Mouse (Mus musculus): Measurements from ENCODE around the gene Med20. TPM values are rescaled to one million over a fixed set of nuclear protein-coding genes. Genes with fewer than 3 reads are reported as not detected.

The Med20 gene
- total RNA-seq (2014; rRNA removed) (31.5 and 37.0 TPM in 2 replicates), polyA plus RNA-seq (2015; fragmentation: Nextera tagmentation; extraction: Ambion mirVana) (27.9 and 30.2 TPM in 2 replicates)

DNA sequence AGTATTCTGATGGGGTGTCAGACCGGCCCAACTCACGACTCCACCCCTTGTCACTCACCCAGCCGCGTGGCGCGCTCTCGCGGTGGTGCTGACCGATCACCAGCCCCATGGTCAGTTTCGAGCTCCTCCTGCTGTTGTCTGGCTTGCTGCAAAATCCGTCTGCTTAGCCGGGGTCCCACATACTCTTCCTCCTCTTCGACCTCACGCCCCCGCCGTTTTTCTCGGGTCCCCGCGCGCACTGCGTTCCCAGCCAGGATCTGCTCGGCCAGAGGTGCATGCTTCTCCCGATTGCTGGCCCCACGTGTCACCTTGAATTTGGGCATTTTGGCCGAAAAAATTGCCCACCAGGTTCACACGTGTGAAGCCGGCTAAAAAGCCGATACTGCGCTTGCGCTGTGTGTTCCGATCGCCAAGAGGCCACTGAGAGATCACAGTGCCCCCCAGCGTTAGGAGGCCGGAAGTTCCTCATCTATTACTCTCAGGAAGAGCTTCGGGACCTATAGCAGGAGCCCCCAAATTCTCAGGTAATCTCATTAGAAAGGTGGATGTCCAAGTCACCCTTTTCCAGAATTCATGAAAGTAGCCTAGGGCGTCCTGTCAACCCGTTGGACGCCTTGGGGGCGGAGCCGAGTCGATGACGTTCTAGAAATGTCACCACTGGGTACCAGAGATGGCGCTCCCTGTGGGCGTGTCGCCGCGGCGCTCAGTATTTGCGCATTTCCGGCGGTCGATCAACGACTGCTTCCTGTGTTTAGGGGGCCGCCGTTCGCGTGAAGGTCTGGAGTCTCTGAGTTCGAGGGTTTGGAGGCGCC, at the start of gene Med20, which contains the start of the genes Bysl and Gm20517:
Med20 (plus strand) TSS at position 734 of the 812 bp plus-strand sequence.
Bysl (minus strand) TSS at position 644 of the 812 bp plus-strand sequence.
Gm20517 (plus strand) TSS at position 741 of the 812 bp plus-strand sequence.
- H3K27me3 ChIP-seq (ENCODE audit: insufficient read depth, low read length): no peaks in the 10 kb centered on the region
- peak within 1 kb of the TSS; percentile 89 for H3K4me3 ChIP-seq (ENCODE audit: low read depth, low read length)
- DNase-seq (peak; percentile 99), ATAC-seq (peak; percentile 99)
- peak; percentile 89 for TF ChIP-seq CTCF (IDR thresholded peaks at IDR 0.05; ENCODE audit: low read depth)
- peak within 1 kb of the TSS; percentile 73 for H3K9ac ChIP-seq
- WGBS: under 1% methylated on average over 59 of the region's 59 CpGs
- H3K4me1 ChIP-seq (ENCODE audit: insufficient read depth): peaks cover 17% of the 10 kb centered on the region
- H3K27ac ChIP-seq (ENCODE audit: low read depth, low read length): peak within 1 kb of the TSS; percentile 70
- H3K36me3 ChIP-seq (ENCODE audit: insufficient read depth): peaks cover 18% of the 10 kb centered on the region
- peak within 1 kb of the TSS; percentile 80 for H3K4me2 ChIP-seq (ENCODE audit: low read depth)
- no peaks in the 10 kb centered on the region for H3K9me3 ChIP-seq (ENCODE audit: low read length)

- Histone ChIP-seq H3K4me1 (ENCODE audit: insufficient read depth) (no peaks in the 10 kb centered on the region), H3K9me3 (ENCODE audit: low read length) (no peaks in the 10 kb centered on the region), H3K36me3 (ENCODE audit: insufficient read depth) (no peaks in the 10 kb centered on the region), H3K4me2 (ENCODE audit: low read depth) (no peak overlapping the region), H3K4me3 (ENCODE audit: low read depth, low read length) (no peak overlapping the region), H3K9ac (no peak overlapping the region), H3K27me3 (ENCODE audit: insufficient read depth, low read length) (no peaks in the 10 kb centered on the region), H3K27ac (ENCODE audit: low read depth, low read length) (no peak overlapping the region)
- TF ChIP-seq CTCF (IDR thresholded peaks at IDR 0.05; ENCODE audit: low read depth): no peak
- DNase-seq: no peak
- WGBS: 78% methylated on average over 6 of the region's 6 CpGs
- ATAC-seq: no peak
Measured at GRCm38 (mm10) chr17:47562875-47563274, 48.5 kb upstream of the Med20 start.

DNA sequence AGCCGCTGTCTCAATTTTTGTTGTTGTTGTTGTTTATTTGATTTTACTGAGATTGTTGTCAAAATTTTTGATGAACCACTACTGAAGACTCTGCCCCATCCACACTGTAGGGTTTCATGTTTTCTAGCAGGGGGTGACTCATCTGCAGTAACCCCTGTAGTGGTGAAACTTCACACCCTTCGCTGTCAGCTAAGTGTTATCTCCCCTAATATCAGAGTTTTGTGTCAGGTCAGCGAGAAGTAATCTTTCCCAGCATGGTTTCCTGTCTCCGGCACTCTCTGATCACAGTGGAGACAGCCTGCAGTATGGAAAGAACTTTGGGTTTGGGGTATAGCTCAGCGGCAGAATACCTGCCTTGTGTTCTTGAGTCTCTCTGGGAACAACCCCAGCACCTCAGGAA, 46.8 kb upstream of the Med20 start:
- Histone ChIP-seq H3K27me3 (ENCODE audit: insufficient read depth, low read length) (no peaks in the 10 kb centered on the region), H3K4me2 (ENCODE audit: low read depth) (no peak overlapping the region), H3K36me3 (ENCODE audit: insufficient read depth) (no peaks in the 10 kb centered on the region), H3K4me3 (ENCODE audit: low read depth, low read length) (no peak overlapping the region), H3K9ac (no peak overlapping the region), H3K9me3 (ENCODE audit: low read length) (no peaks in the 10 kb centered on the region), H3K27ac (ENCODE audit: low read depth, low read length) (no peak overlapping the region), H3K4me1 (ENCODE audit: insufficient read depth) (no peaks in the 10 kb centered on the region)
- TF ChIP-seq CTCF (IDR thresholded peaks at IDR 0.05; ENCODE audit: low read depth): no peak
- DNase-seq (no peak), ATAC-seq (no peak)
- WGBS: 93% methylated on average over 5 of the region's 5 CpGs

GRCm38 (mm10) chr17:47566133-47566532, 45.2 kb upstream of the Med20 start:
- DNase-seq: no peak

DNA sequence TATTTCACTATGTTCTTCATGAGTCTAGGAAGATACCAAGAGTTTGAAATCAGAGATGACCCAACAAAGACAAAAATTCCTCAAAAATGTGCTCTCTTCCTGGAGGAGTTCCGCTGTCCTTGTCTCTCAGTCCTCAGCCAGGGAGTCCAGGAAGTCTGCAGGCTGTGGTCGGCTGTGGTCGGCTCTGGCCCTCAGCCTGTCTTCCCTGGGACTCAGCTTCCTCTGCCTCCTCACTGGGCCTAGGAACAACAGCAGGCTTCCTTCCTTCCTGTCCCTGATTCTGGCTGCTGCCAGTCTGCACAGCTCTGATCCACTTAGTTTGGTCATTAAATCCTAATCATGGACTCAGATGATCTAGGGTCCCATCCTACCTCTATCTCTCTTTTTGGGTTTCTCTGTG, 44.1 kb upstream of the Med20 start:
- TF ChIP-seq CTCF (IDR thresholded peaks at IDR 0.05; ENCODE audit: low read depth): no peak
- Histone ChIP-seq H3K27me3 (ENCODE audit: insufficient read depth, low read length) (no peaks in the 10 kb centered on the region), H3K4me3 (ENCODE audit: low read depth, low read length) (no peak overlapping the region), H3K27ac (ENCODE audit: low read depth, low read length) (no peak overlapping the region), H3K36me3 (ENCODE audit: insufficient read depth) (no peaks in the 10 kb centered on the region), H3K9ac (no peak overlapping the region), H3K4me1 (ENCODE audit: insufficient read depth) (no peaks in the 10 kb centered on the region), H3K9me3 (ENCODE audit: low read length) (no peaks in the 10 kb centered on the region), H3K4me2 (ENCODE audit: low read depth) (no peak overlapping the region)
- WGBS: 85% methylated on average over 3 of the region's 3 CpGs
- no peak for ATAC-seq
- no peak for DNase-seq

More at GRCm38 (mm10) chr17:47566133-47566532, 45.2 kb upstream of the Med20 start:
- Histone ChIP-seq H3K27me3 (ENCODE audit: insufficient read depth, low read length) (no peaks in the 10 kb centered on the region), H3K9me3 (ENCODE audit: low read length) (no peaks in the 10 kb centered on the region), H3K4me3 (ENCODE audit: low read depth, low read length) (no peak overlapping the region), H3K4me2 (ENCODE audit: low read depth) (no peak overlapping the region), H3K36me3 (ENCODE audit: insufficient read depth) (no peaks in the 10 kb centered on the region), H3K4me1 (ENCODE audit: insufficient read depth) (no peaks in the 10 kb centered on the region), H3K27ac (ENCODE audit: low read depth, low read length) (no peak overlapping the region), H3K9ac (no peak overlapping the region)
- ATAC-seq: no peak
- no peak for TF ChIP-seq CTCF (IDR thresholded peaks at IDR 0.05; ENCODE audit: low read depth)
- WGBS: 22% methylated on average over 2 of the region's 2 CpGs

- Histone ChIP-seq H3K4me2 (ENCODE audit: low read depth) (no peak overlapping the region), H3K4me1 (ENCODE audit: insufficient read depth) (no peaks in the 10 kb centered on the region), H3K4me3 (ENCODE audit: low read depth, low read length) (no peak overlapping the region), H3K9ac (no peak overlapping the region), H3K27ac (ENCODE audit: low read depth, low read length) (no peak overlapping the region), H3K36me3 (ENCODE audit: insufficient read depth) (no peaks in the 10 kb centered on the region), H3K27me3 (ENCODE audit: insufficient read depth, low read length) (no peaks in the 10 kb centered on the region), H3K9me3 (ENCODE audit: low read length) (no peaks in the 10 kb centered on the region)
- no peak for ATAC-seq
- WGBS: 95% methylated on average over 3 of the region's 3 CpGs
- DNase-seq: no peak
- TF ChIP-seq CTCF (IDR thresholded peaks at IDR 0.05; ENCODE audit: low read depth): no peak
Measured at GRCm38 (mm10) chr17:47568389-47568788, 43.0 kb upstream of the Med20 start.

- Histone ChIP-seq H3K9ac (no peak overlapping the region), H3K4me2 (ENCODE audit: low read depth) (no peak overlapping the region), H3K4me3 (ENCODE audit: low read depth, low read length) (no peak overlapping the region), H3K27me3 (ENCODE audit: insufficient read depth, low read length) (no peaks in the 10 kb centered on the region), H3K36me3 (ENCODE audit: insufficient read depth) (no peaks in the 10 kb centered on the region), H3K27ac (ENCODE audit: low read depth, low read length) (no peak overlapping the region), H3K4me1 (ENCODE audit: insufficient read depth) (no peaks in the 10 kb centered on the region), H3K9me3 (ENCODE audit: low read length) (no peaks in the 10 kb centered on the region)
- no peak for ATAC-seq
- TF ChIP-seq CTCF (IDR thresholded peaks at IDR 0.05; ENCODE audit: low read depth): no peak
- 55% methylated on average over 10 of the region's 10 CpGs for WGBS
- DNase-seq: no peak
Measured at GRCm38 (mm10) chr17:47568951-47569527, 42.3 kb upstream of the Med20 start.

Measured in forebrain, postnatal 0 days (tissue).